Mouse (Mus musculus) forebrain, embryonic 14.5 days (tissue): ENCODE measurements around the gene Pcgf1. TPM values are rescaled to one million over a fixed set of nuclear protein-coding genes. Genes with fewer than 3 reads are reported as not detected.

ENCODE experiments used
- ATAC-seq: fragments of 200-750 bp; cut with Nextera tagmentation; 2 replicates; pipeline ENCODE4 v1.8.0; 2017; ENCODE audit warnings: mild to moderate bottlenecking, moderate library complexity
- DNase-seq: peaks from one replicate; pipeline ENCODE4 v3.0.0-alpha.2; 2015; ENCODE audit warnings: low spot score
- H3K27ac ChIP-seq: fragments of 300-500 bp; sonication (generic); 2 replicates; pipeline ENCODE4 v1.5.1; 2014; ENCODE audit warnings: low read depth, mild to moderate bottlenecking, control low read depth, low read length, moderate library complexity
- H3K27me3 ChIP-seq: fragments of 300-500 bp; sonication (generic); replicated peaks from 2 replicates; pipeline ENCODE4 v1.6.1; 2014; ENCODE audit warnings: low read length, control low read depth, mixed read lengths; ENCODE audit not compliant: control insufficient read depth, insufficient read depth
- H3K36me3 ChIP-seq: fragments of 300-500 bp; sonication (generic); 2 replicates; pipeline ENCODE4 v1.6.1; 2014; ENCODE audit warnings: low read length, control low read depth; ENCODE audit not compliant: control insufficient read depth, insufficient read depth
- H3K4me1 ChIP-seq: fragments of 300-500 bp; sonication (generic); 2 replicates; pipeline ENCODE4 v1.6.1; 2014; ENCODE audit warnings: antibody characterized with exemption, low read length, control low read depth; ENCODE audit not compliant: control insufficient read depth, insufficient read depth
- H3K4me2 ChIP-seq: fragments of 300-500 bp; sonication (generic); 2 replicates; pipeline ENCODE4 v1.6.1; 2014; ENCODE audit warnings: mild to moderate bottlenecking, control low read depth, low read length
- H3K4me3 ChIP-seq: fragments of 300-500 bp; sonication (generic); 2 replicates; pipeline ENCODE4 v1.5.1; 2014; ENCODE audit warnings: low read depth, low read length, control low read depth
- H3K9ac ChIP-seq: fragments of 300-500 bp; sonication (generic); 2 replicates; pipeline ENCODE4 v1.6.1; 2014; ENCODE audit warnings: mild to moderate bottlenecking, low read length, control low read depth, moderate library complexity
- H3K9me3 ChIP-seq: fragments of 300-500 bp; sonication (generic); replicated peaks from 2 replicates; pipeline ENCODE4 v1.6.1; 2016; ENCODE audit warnings: low read length, control low read depth, mixed read lengths; ENCODE audit not compliant: control insufficient read depth
- WGBS: fragments of 180-500 bp; shearing (Covaris S2); extraction: QIAGEN DNeasy Blood & Tissue Kit; methylation state at CpG from one replicate; pipeline ENCODE4 v1.1.7; 2014; 5-methylcytosine and 5-hydroxymethylcytosine counted together
- polyA plus RNA-seq: library from polyadenylated mRNA; unstranded; fragments of >200 nt; fragmentation: Nextera tagmentation; extraction: Ambion mirVana; gene quantifications from 2 replicates; pipeline ENCODE4 v1.2.1, GENCODE M21; 2014

Pcgf1 gene
- polyA plus RNA-seq, 1 experiment from 2014 or later: 56.1 TPM

DNA sequence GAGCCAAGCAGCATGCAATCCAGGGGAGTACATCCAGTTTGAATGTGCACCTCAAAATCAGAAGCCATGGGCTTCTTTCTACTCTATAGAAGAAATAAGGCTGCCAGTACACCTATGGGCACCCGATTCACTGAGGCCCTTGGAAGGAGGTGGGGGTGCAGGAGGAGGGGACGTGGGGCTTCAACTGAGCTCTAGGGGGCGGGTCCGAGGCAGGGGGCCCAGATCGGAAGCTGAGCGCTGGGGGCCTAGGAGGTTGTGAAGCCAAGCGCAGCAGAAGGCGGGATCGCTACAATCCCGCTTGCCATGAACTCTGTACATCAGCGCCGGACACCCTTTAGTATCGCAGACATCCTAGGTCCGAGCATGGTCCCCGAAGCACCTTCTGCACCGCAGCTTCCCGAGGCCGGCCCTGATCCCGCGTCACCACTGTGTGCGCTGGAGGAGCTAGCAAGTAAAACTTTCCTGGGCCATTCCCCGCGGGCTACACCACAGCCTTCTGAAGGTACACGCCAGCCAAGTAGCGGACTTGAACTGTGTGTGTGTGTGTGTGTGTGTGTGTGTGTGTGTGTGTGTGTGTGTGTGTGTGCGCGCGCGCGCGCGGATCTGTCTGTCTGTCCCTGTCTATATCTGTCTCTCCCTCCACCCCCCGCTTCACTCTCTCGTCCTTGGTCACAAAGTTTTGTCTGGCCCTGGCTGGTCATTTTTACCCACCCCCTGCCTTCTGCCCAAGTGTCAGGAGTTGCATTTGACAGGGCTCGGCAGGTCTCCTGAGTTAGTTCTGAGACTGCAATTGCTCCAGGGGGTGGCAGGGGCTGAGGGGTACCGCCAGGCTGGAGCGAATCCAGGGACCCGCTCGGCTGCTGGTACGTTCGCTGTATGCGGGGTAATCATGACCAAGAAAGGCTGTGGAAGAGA lies 8.7 kb downstream of the Pcgf1 start, which contains the start of gene Lbx2:
Lbx2 (plus strand) TSS at position 247 of the 915 bp plus-strand sequence.
- DNase-seq (no peak), ATAC-seq (no peak)
- Histone ChIP-seq H3K9me3 (no peaks in the 10 kb centered on the region), H3K9ac (no peak within 1 kb of the TSS), H3K27ac (no peak within 1 kb of the TSS), H3K27me3 (peaks cover 76% of the 10 kb centered on the region), H3K36me3 (0 out of 2 replicates have a peak, but pooled peaks cover 5% of the 10 kb centered on the region), H3K4me1 (no peaks in the 10 kb centered on the region), H3K4me3 (no peak within 1 kb of the TSS), H3K4me2 (no peak within 1 kb of the TSS)
- WGBS: 2% methylated on average over 42 of the region's 42 CpGs

DNA sequence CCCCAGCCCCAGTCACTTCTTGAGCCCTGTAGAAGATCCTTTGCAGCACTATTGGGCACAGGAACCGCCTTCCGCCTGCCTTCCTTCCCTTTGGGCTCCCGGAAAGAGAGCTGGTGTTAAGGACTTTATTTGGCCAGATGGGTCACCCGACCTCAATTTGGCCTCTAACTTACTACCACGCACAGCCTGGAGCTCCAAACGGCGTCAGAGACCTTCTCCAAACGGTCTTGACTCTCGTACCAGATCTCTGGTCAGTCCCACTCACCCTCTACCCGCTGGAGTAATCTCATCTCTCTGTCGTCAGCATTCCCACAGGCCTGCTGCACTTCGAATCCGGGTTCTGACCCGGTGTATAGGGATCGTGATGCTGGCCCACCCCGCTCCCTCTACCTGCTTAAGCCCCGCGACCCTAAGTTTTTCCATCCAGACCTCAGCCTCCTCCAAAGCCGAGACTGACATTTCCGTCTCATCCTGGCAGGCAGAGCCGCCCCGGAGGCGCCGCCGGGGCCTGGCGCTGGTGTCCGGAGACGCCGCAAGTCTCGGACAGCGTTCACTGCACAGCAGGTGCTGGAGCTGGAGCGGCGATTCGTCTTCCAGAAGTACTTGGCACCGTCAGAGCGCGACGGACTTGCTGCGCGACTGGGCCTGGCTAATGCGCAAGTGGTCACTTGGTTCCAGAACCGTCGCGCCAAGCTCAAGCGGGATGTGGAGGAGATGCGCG lies 9.7 kb downstream of the Pcgf1 start:
- no peak for ATAC-seq

DNA sequence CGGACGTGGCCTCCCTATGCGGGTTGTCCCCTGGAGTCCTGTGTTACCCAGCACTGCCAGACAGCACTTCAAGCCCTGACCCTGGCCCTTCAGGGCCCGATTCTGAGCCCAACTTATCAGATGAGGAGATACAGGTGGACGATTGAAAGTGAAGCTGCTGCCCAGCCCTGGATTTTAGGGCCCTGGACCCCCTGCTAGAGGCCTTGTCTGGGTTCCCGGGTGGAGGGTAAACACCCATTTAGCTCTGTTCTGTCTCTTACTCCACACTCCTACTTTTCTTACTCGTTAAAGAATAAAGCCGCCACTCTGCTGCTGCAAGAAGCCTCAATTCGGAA lies 10.2 kb downstream of the Pcgf1 start:
- WGBS: under 1% methylated on average over 9 of the region's 9 CpGs

More for the DNA sequence above, 9.7 kb downstream of the Pcgf1 start:
- H3K4me2 ChIP-seq: 0 out of 2 replicates have a peak overlapping the region, but pooled peaks have one; percentile 4
- 0 out of 2 replicates have a peak, but pooled peaks cover under 1% of the 10 kb centered on the region for H3K36me3 ChIP-seq
- DNase-seq: no peak
- H3K4me1 ChIP-seq: no peaks in the 10 kb centered on the region
- H3K27me3 ChIP-seq: peaks cover 75% of the 10 kb centered on the region
- H3K9me3 ChIP-seq: no peaks in the 10 kb centered on the region
- under 1% methylated on average over 47 of the region's 47 CpGs for WGBS
- no peak overlapping the region for H3K27ac ChIP-seq
- no peak overlapping the region for H3K9ac ChIP-seq
- peak overlapping the region; percentile 8; the same call in 1 of the 2 replicates for H3K4me3 ChIP-seq

DNA sequence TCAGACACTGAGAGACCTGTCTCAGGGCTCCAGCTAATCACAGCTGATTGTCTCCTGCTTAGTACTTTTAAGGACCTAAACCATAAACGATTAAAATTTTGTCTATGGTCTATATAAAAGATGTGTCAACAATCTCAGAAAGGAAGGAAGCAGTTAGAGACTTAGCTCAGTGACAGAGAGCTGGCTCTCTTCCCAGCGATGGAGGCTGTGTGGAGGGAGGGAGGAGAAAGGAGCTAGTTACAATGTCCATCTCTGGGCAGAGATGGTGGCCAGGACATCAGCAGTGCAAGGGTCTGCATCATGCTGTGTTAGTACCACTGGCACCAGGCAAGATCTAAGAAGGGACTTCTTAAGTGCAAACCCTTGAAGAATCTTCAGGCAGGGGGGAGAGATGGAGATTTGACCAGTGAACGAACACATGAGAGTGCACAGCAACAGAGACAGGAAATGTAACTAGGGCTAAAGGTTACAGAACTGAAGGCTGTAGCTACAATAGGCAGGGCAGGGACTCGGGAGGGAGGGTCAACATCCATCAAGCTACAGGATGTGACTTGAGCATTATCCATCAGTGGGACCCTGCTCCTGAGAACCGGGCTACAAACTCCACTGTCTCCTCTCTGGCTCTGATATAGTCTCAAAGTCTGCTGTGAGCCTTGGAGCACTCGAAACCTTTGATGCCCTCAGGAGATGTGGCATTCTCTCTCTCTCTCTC lies 14.9 kb downstream of the Pcgf1 start:
- DNase-seq (no peak), ATAC-seq (no peak)
- no peak overlapping the region for H3K4me2 ChIP-seq
- H3K4me3 ChIP-seq: no peak overlapping the region
- H3K36me3 ChIP-seq: no peaks in the 10 kb centered on the region
- no peaks in the 10 kb centered on the region for H3K4me1 ChIP-seq
- peaks cover 26% of the 10 kb centered on the region for H3K27me3 ChIP-seq
- H3K9me3 ChIP-seq: no peaks in the 10 kb centered on the region
- no peak overlapping the region for H3K9ac ChIP-seq
- H3K27ac ChIP-seq: no peak overlapping the region
- WGBS: 47% methylated on average over 6 of the region's 6 CpGs

More for the DNA sequence above, 10.2 kb downstream of the Pcgf1 start:
- Histone ChIP-seq H3K4me1 (no peaks in the 10 kb centered on the region), H3K4me2 (no peak overlapping the region), H3K4me3 (no peak overlapping the region), H3K36me3 (no peaks in the 10 kb centered on the region), H3K9ac (no peak overlapping the region), H3K9me3 (no peaks in the 10 kb centered on the region), H3K27me3 (peaks cover 70% of the 10 kb centered on the region), H3K27ac (no peak overlapping the region)
- ATAC-seq: no peak
- no peak for DNase-seq

DNA sequence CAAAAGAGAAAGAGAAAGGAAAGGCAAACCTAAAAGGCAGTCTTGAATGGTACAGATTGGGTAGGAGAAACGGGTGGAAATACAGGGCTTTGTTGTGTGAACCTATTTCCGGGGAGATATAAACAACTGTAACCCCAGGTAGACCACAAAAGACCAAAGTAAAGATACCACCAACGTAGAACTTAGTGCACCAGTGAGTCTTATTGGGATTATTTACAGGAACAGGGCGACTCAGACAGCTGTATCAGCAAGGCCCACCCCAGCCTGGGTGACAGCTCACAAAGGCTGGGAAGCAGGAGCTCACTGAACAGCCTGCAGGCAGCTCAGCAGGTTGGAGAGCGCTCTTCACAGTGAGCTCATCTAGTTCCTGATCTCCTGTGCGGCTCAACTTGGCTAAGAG lies 18.3 kb downstream of the Pcgf1 start:
- H3K9ac ChIP-seq: no peak overlapping the region
- H3K36me3 ChIP-seq: no peaks in the 10 kb centered on the region
- WGBS: 49% methylated on average over 6 of the region's 6 CpGs
- no peaks in the 10 kb centered on the region for H3K9me3 ChIP-seq
- no peaks in the 10 kb centered on the region for H3K4me1 ChIP-seq
- ATAC-seq (no peak), DNase-seq (no peak)
- H3K27me3 ChIP-seq: 0 out of 2 replicates have a peak, but pooled peaks cover under 1% of the 10 kb centered on the region
- no peak overlapping the region for H3K27ac ChIP-seq
- H3K4me2 ChIP-seq: no peak overlapping the region
- H3K4me3 ChIP-seq: no peak overlapping the region

DNA sequence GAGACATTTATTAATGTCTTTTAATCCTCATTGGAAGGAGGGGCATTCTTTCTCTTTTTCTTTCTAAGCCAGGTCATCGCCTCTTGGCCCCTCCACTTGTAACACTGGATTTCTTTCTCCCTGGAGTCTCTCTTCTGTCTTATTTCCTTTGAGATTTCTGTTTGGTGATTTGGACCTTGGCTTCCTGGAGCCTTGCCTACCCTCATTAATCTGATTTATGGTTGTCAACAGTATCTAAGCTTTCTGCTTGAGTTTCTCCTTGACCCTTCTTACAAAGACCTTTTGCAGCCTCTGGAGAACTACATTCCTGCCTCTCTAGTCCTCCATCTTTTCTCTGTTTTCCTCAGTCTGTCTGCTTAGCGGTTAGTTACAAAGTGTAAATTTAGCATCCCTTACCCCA lies 20.7 kb downstream of the Pcgf1 start:
- Histone ChIP-seq H3K4me3 (no peak overlapping the region), H3K27ac (no peak overlapping the region), H3K9me3 (no peaks in the 10 kb centered on the region), H3K4me1 (peaks cover 12% of the 10 kb centered on the region), H3K36me3 (no peaks in the 10 kb centered on the region), H3K4me2 (no peak overlapping the region), H3K9ac (no peak overlapping the region), H3K27me3 (no peaks in the 10 kb centered on the region)
- DNase-seq (no peak), ATAC-seq (no peak)
- WGBS: 83% methylated on average over 2 of the region's 2 CpGs

DNA sequence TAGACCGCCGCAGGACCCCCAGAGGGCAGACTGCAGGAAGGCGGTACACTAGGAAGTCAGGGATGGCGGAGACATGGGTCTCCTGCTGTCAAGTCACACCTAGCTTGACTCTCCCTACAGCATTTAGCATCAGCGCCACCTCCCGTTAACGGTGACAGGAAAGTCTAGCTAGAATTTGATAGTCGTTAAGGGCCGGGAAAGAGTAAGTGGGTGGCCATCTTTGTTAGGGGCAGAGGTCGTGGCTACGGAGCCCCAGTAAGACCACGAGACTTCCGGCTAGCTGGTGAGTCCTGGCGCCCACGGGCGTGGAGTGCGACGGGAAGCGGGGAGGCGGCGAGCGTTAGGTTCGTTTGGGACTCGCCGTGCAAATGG lies 23.6 kb downstream of the Pcgf1 start, which contains the start of the genes Ccdc142 and Gm42688:
Ccdc142 (plus strand) TSS at position 286 of the 372 bp plus-strand sequence.
Gm42688 (plus strand) TSS at position 302 of the 372 bp plus-strand sequence.
- ATAC-seq: peak; percentile 80
- peak within 1 kb of the TSS; percentile 66 for H3K27ac ChIP-seq
- 1% methylated on average over 25 of the region's 25 CpGs for WGBS

DNA sequence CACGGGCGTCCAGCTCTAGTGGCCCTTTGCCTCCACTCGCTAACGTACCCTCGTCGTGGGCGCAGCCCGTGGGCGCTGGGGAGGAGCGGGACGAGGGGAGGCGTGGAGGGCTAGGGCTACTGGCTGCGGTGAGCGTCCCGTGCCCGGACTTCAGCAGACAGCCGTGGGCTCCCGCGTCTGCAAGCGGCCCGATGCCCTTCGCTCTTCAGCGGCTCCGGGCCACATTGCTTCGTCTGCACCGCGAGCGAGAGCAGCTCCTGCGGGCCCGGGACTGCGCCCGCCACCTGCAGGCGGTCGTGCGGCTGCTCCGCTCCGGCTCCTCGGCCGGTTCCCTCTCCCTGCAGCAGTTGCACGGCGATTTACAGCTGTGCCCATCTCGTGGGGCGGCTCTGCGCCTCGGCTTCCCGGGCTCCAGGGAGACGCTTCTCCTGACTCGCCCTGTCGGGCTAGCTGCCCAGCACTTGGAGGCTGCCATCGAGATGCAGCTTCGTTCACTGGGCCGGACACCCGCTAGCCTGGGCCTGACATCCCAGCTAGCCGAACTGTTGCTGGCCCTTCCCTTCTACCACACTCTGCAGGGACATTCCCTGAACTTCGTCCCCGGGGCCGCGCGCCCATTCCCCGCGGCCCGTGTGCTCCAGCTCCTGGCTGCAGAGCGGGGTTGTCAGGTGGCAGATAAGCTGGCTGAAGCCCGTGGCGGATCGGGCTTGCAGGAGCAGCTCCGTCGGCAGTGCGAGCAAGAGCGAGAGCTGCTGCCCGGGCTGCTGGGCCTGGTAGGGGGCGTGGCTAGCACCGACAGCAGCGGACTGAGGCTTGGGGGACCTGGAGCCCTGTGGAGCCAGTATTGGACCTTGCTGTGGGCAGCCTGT lies 24.3 kb downstream of the Pcgf1 start:
- Histone ChIP-seq H3K9ac (peak overlapping the region; percentile 80), H3K36me3 (no peaks in the 10 kb centered on the region), H3K4me2 (peak overlapping the region; percentile 100), H3K4me3 (peak overlapping the region; percentile 72), H3K27me3 (no peaks in the 10 kb centered on the region), H3K4me1 (peaks cover 12% of the 10 kb centered on the region), H3K27ac (peak overlapping the region; percentile 66), H3K9me3 (no peaks in the 10 kb centered on the region)
- DNase-seq (peak; percentile 70), ATAC-seq (peak; percentile 78)
- WGBS: under 1% methylated on average over 65 of the region's 74 CpGs

More for the DNA sequence above, 23.6 kb downstream of the Pcgf1 start, which contains the start of the genes Ccdc142 and Gm42688:
- Histone ChIP-seq H3K36me3 (no peaks in the 10 kb centered on the region), H3K9me3 (no peaks in the 10 kb centered on the region), H3K4me3 (peak within 1 kb of the TSS; percentile 72), H3K4me1 (peaks cover 12% of the 10 kb centered on the region), H3K4me2 (peak within 1 kb of the TSS; percentile 100), H3K27me3 (no peaks in the 10 kb centered on the region), H3K9ac (peak within 1 kb of the TSS; percentile 80)
- peak; percentile 91 for DNase-seq
